Mouse (Mus musculus) bone marrow macrophage, adult 2 months (primary cell): Measurements from ENCODE around the gene Nlrc5.

Experiments used
- CTCF ChIP-seq: IDR thresholded peaks from 2 replicates; pipeline ENCODE4 v1.5.1; 2012; ENCODE audit warnings: low read depth, mild to moderate bottlenecking, low read length, moderate library complexity
- POLR2A ChIP-seq: IDR thresholded peaks from 2 replicates; pipeline ENCODE4 v1.6.1; 2012; ENCODE audit warnings: mild to moderate bottlenecking, low read depth, low read length, borderline replicate concordance

DNA sequence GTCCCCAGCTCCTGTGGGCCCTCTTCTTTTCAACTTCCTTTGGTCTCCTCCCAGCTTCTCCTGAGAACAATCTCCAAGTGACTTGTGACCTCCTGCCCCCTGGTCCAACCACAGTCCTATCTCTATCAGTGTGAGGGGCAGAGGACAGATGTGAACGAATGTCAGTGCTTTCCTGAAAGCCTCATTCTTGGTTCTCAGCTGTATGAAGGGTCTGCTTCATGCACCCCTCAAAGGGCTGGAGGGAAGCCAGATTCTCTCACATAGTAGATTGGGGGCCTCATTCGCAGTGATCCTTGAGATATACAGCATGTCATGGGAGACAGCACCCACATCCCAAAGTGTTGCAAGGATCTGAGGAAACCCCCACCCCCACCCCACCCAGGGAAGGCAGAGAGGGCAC lies 53.9 kb downstream of the Nlrc5 start:
- no peak for TF ChIP-seq CTCF
- no peak for TF ChIP-seq POLR2A
